8 mouse cellular contexts compared by ENCODE assay signal in genomic region chr8:57513178-57513661, GRCm38 (mm10). TPM values are rescaled to one million over a fixed set of nuclear protein-coding genes. Genes with fewer than 3 reads are reported as not detected.
DNase-seq lines count a peak whose midpoint lies in the region; ATAC-seq and TF ChIP-seq lines count a peak whose summit lies in the region.
"Not testable (repeated sequence)": the region's sequence is repeated elsewhere in the genome, so short reads cannot be mapped to it uniquely, and the experiment has no call there.

No protein-coding gene starts in this region.

- not testable (repeated sequence) for H3K9me3 ChIP-seq in forebrain, embryonic 15.5 days; hindbrain, embryonic 11.5 days (ENCODE audit: control insufficient read depth, low read length); kidney, embryonic 15.5 days (replicated peaks); liver, embryonic 15.5 days (replicated peaks); midbrain, embryonic 14.5 days (ENCODE audit: control insufficient read depth, low read length); stomach, embryonic 14.5 days (ENCODE audit: control insufficient read depth, low read depth, low read length)

- not testable (repeated sequence) for H3K36me3 ChIP-seq in forebrain, embryonic 15.5 days; hindbrain, embryonic 11.5 days (ENCODE audit: control insufficient read depth, insufficient read depth, low read length); midbrain, embryonic 14.5 days (ENCODE audit: control insufficient read depth, insufficient read depth, low read length)
- H3K36me3 ChIP-seq in kidney, embryonic 15.5 days = peaks cover 34% of the 10 kb centered on the region
- peaks cover 50% of the 10 kb centered on the region for H3K36me3 ChIP-seq in liver, embryonic 15.5 days (replicated peaks)
- peaks cover 21% of the 10 kb centered on the region for H3K36me3 ChIP-seq in stomach, embryonic 14.5 days (ENCODE audit: control insufficient read depth, insufficient read depth, low read length)

- peak overlapping the region; percentile 89; the same call in 1 of the 2 replicates for H3K9ac ChIP-seq in forebrain, embryonic 15.5 days (replicated peaks)
- H3K9ac ChIP-seq in hindbrain, embryonic 11.5 days (ENCODE audit: low read depth, low read length) = peak overlapping the region; percentile 99
- peak overlapping the region; percentile 99 for H3K9ac ChIP-seq in kidney, embryonic 15.5 days
- H3K9ac ChIP-seq in liver, embryonic 15.5 days = peak overlapping the region; percentile 99
- H3K9ac ChIP-seq in midbrain, embryonic 14.5 days (replicated peaks; ENCODE audit: low read length) = not testable (repeated sequence)
- H3K9ac ChIP-seq in stomach, embryonic 14.5 days (replicated peaks; ENCODE audit: low read depth, low read length) = peak overlapping the region; percentile 99

- 13% methylated on average over 10 of the region's 10 CpGs for WGBS in forebrain, embryonic 15.5 days
- 29% methylated on average over 9 of the region's 10 CpGs for WGBS in hindbrain, embryonic 11.5 days
- 10% methylated on average over 10 of the region's 10 CpGs for WGBS in kidney, embryonic 15.5 days
- 2% methylated on average over 10 of the region's 10 CpGs for WGBS in liver, embryonic 15.5 days (ENCODE audit: insufficient replicate concordance)
- 20% methylated on average over 10 of the region's 10 CpGs for WGBS in midbrain, embryonic 14.5 days
- WGBS in stomach, embryonic 14.5 days = 6% methylated on average over 10 of the region's 10 CpGs

- H3K4me3 ChIP-seq in cortical plate, adult 2 months (ENCODE audit: insufficient read depth, low read length) = peak overlapping the region; percentile 63; the same call in 1 of the 2 replicates
- peak overlapping the region; percentile 75 for H3K4me3 ChIP-seq in forebrain, embryonic 15.5 days
- H3K4me3 ChIP-seq in hindbrain, embryonic 11.5 days (ENCODE audit: low read depth, low read length) = peak overlapping the region; percentile 86
- peak overlapping the region; percentile 91 for H3K4me3 ChIP-seq in kidney, embryonic 15.5 days (replicated peaks)
- peak overlapping the region; percentile 95 for H3K4me3 ChIP-seq in liver, embryonic 15.5 days (replicated peaks)
- peak overlapping the region; percentile 76 for H3K4me3 ChIP-seq in midbrain, embryonic 14.5 days (replicated peaks; ENCODE audit: low read depth, low read length)
- H3K4me3 ChIP-seq in stomach, embryonic 14.5 days (ENCODE audit: low read depth, low read length) = peak overlapping the region; percentile 82

- not testable (repeated sequence) for H3K4me1 ChIP-seq in cortical plate, adult 2 months (ENCODE audit: control insufficient read depth, insufficient read depth, low read length); hindbrain, embryonic 11.5 days (replicated peaks; ENCODE audit: control insufficient read depth, insufficient read depth, low read length); kidney, embryonic 15.5 days; midbrain, embryonic 14.5 days (ENCODE audit: control insufficient read depth, insufficient read depth, low read length); stomach, embryonic 14.5 days (ENCODE audit: control insufficient read depth, insufficient read depth, low read length)
- H3K4me1 ChIP-seq in forebrain, embryonic 15.5 days = peaks cover 12% of the 10 kb centered on the region
- peaks cover 23% of the 10 kb centered on the region for H3K4me1 ChIP-seq in liver, embryonic 15.5 days (replicated peaks)

- H3K27me3 ChIP-seq in forebrain, embryonic 15.5 days; hindbrain, embryonic 11.5 days (ENCODE audit: control insufficient read depth, insufficient read depth, low read length); kidney, embryonic 15.5 days; liver, embryonic 15.5 days; midbrain, embryonic 14.5 days (ENCODE audit: control insufficient read depth, insufficient read depth, low read length); stomach, embryonic 14.5 days (ENCODE audit: control insufficient read depth, insufficient read depth, low read length): not testable (repeated sequence)

- ATAC-seq in forebrain, embryonic 15.5 days (replicated peaks); hindbrain, embryonic 11.5 days (ENCODE audit: low FRiP score); kidney, embryonic 15.5 days (replicated peaks; ENCODE audit: low FRiP score); liver, embryonic 15.5 days (ENCODE audit: insufficient read depth); midbrain, embryonic 14.5 days (ENCODE audit: low FRiP score, low TSS enrichment); stomach, embryonic 14.5 days (ENCODE audit: insufficient number of reproducible peaks, insufficient read depth, low FRiP score, low read depth): not testable (repeated sequence)

- TF ChIP-seq POLR2A in cortical plate, adult 2 months (IDR thresholded peaks at IDR 0.05; ENCODE audit: extremely low read depth, insufficient read depth, low read length) = not testable (repeated sequence)

- H3K27ac ChIP-seq in cortical plate, adult 2 months (ENCODE audit: insufficient read depth, low read length); forebrain, embryonic 15.5 days (replicated peaks); hindbrain, embryonic 11.5 days (ENCODE audit: low read depth, low read length); midbrain, embryonic 14.5 days (replicated peaks; ENCODE audit: low read depth, low read length): not testable (repeated sequence)
- peak overlapping the region; percentile 100 for H3K27ac ChIP-seq in kidney, embryonic 15.5 days
- peak overlapping the region; percentile 100 for H3K27ac ChIP-seq in liver, embryonic 15.5 days (replicated peaks)
- H3K27ac ChIP-seq in stomach, embryonic 14.5 days (ENCODE audit: low read length) = peak overlapping the region; percentile 100; the same call in 1 of the 2 replicates

- peak; percentile 34 for DNase-seq in 416B (ENCODE audit: low read depth)
- not testable (repeated sequence) for DNase-seq in hindbrain, embryonic 11.5 days (ENCODE audit: low spot score); midbrain, embryonic 14.5 days

- peak overlapping the region; percentile 98 for H3K4me2 ChIP-seq in forebrain, embryonic 15.5 days (replicated peaks)
- peak overlapping the region; percentile 61 for H3K4me2 ChIP-seq in hindbrain, embryonic 11.5 days (replicated peaks; ENCODE audit: low read depth, low read length)
- peak overlapping the region; percentile 63 for H3K4me2 ChIP-seq in kidney, embryonic 15.5 days
- H3K4me2 ChIP-seq in liver, embryonic 15.5 days = peak overlapping the region; percentile 66
- peak overlapping the region; percentile 95 for H3K4me2 ChIP-seq in midbrain, embryonic 14.5 days (ENCODE audit: low read length)
- peak overlapping the region; percentile 56 for H3K4me2 ChIP-seq in stomach, embryonic 14.5 days (replicated peaks; ENCODE audit: low read depth, low read length)

- TF ChIP-seq CTCF in cortical plate, adult 2 months (IDR thresholded peaks at IDR 0.05; ENCODE audit: extremely low read depth, insufficient read depth, low read length) = not testable (repeated sequence)

RNA-seq across cellular contexts. Expression of gene Hmgb2, which starts 1.5 kb away (rescaled TPM):
- 6.3 and 6.5 TPM in 2 replicates for polyA plus RNA-seq in cortical plate, adult 2 months (2012; rRNA removed)
- 225 and 249 TPM in 2 replicates for polyA plus RNA-seq in forebrain, embryonic 15.5 days (2015; fragmentation: Nextera tagmentation; extraction: Ambion mirVana)
- polyA plus RNA-seq in hindbrain, embryonic 11.5 days (2014; fragmentation: Nextera tagmentation; extraction: Ambion mirVana) = 457 and 512 TPM in 2 replicates
- 478 and 554 TPM in 2 replicates for polyA plus RNA-seq in kidney, embryonic 15.5 days (2015; fragmentation: Nextera tagmentation; extraction: Ambion mirVana)
- polyA plus RNA-seq in liver, embryonic 15.5 days (2015; fragmentation: Nextera tagmentation; extraction: Ambion mirVana) = 204 and 283 TPM in 2 replicates
- 61.6 and 103 TPM in 2 replicates for polyA plus RNA-seq in midbrain, embryonic 14.5 days (2014; fragmentation: Nextera tagmentation; extraction: Ambion mirVana)
- polyA plus RNA-seq in stomach, embryonic 14.5 days (2014; fragmentation: Nextera tagmentation; extraction: Ambion mirVana) = 360 and 410 TPM in 2 replicates

RNA-seq across cellular contexts. Expression of gene Sap30, which starts 25.6 kb away (rescaled TPM):
- 7.7 and 8.4 TPM in 2 replicates for polyA plus RNA-seq in cortical plate, adult 2 months (2012; rRNA removed)
- polyA plus RNA-seq in forebrain, embryonic 15.5 days (2015; fragmentation: Nextera tagmentation; extraction: Ambion mirVana) = 78.6 and 81.8 TPM in 2 replicates
- 109 and 115 TPM in 2 replicates for polyA plus RNA-seq in hindbrain, embryonic 11.5 days (2014; fragmentation: Nextera tagmentation; extraction: Ambion mirVana)
- polyA plus RNA-seq in kidney, embryonic 15.5 days (2015; fragmentation: Nextera tagmentation; extraction: Ambion mirVana) = 35.9 and 37.0 TPM in 2 replicates
- polyA plus RNA-seq in liver, embryonic 15.5 days (2015; fragmentation: Nextera tagmentation; extraction: Ambion mirVana) = 13.6 and 13.9 TPM in 2 replicates
- 41.6 and 52.2 TPM in 2 replicates for polyA plus RNA-seq in midbrain, embryonic 14.5 days (2014; fragmentation: Nextera tagmentation; extraction: Ambion mirVana)
- polyA plus RNA-seq in stomach, embryonic 14.5 days (2014; fragmentation: Nextera tagmentation; extraction: Ambion mirVana) = 43.6 and 44.0 TPM in 2 replicates

RNA-seq across cellular contexts. Expression of gene Scrg1, which starts 57.5 kb away (rescaled TPM):
- 107 and 112 TPM in 2 replicates for polyA plus RNA-seq in cortical plate, adult 2 months (2012; rRNA removed)
- 14.2 and 14.8 TPM in 2 replicates for polyA plus RNA-seq in forebrain, embryonic 15.5 days (2015; fragmentation: Nextera tagmentation; extraction: Ambion mirVana)
- 1.4 and 1.6 TPM in 2 replicates for polyA plus RNA-seq in hindbrain, embryonic 11.5 days (2014; fragmentation: Nextera tagmentation; extraction: Ambion mirVana)
- polyA plus RNA-seq in kidney, embryonic 15.5 days (2015; fragmentation: Nextera tagmentation; extraction: Ambion mirVana) = 0.39 TPM in 1 of 2 replicates, not detected in the other
- 0.35 TPM in 1 of 2 replicates, not detected in the other for polyA plus RNA-seq in liver, embryonic 15.5 days (2015; fragmentation: Nextera tagmentation; extraction: Ambion mirVana)
- polyA plus RNA-seq in midbrain, embryonic 14.5 days (2014; fragmentation: Nextera tagmentation; extraction: Ambion mirVana) = 4.3 and 9.6 TPM in 2 replicates
- 0.64 and 0.91 TPM in 2 replicates for polyA plus RNA-seq in stomach, embryonic 14.5 days (2014; fragmentation: Nextera tagmentation; extraction: Ambion mirVana)
